Mouse (Mus musculus) liver, postnatal 0 days (tissue): ENCODE data around the gene Slit3.

Experiments used
- CTCF ChIP-seq: sonication (generic); IDR thresholded peaks from 2 replicates; pipeline ENCODE4 v1.5.1; 2016; ENCODE audit warnings: antibody characterized with exemption, low read depth
- EP300 ChIP-seq: IDR thresholded peaks from 2 replicates; pipeline ENCODE4 v1.6.1; 2016; ENCODE audit warnings: antibody characterized with exemption, low read depth, mild to moderate bottlenecking

- TF ChIP-seq EP300 (no peak), CTCF (no peak)
Measured at GRCm38 (mm10) chr11:35380766-35381165, 259.7 kb downstream of the Slit3 start.
